Mouse (Mus musculus) lung, embryonic 15.5 days (tissue): ENCODE data around the gene Thpo. TPM values are rescaled to one million over a fixed set of nuclear protein-coding genes. Genes with fewer than 3 reads are reported as not detected.

ENCODE experiments used
- ATAC-seq: fragments of 200-750 bp; cut with Nextera tagmentation; 2 replicates; pipeline ENCODE4 v1.8.0; 2017; ENCODE audit warnings: moderate number of reproducible peaks, borderline replicate concordance; ENCODE audit not compliant: low FRiP score, low TSS enrichment; ENCODE audit errors: extremely low read depth
- H3K27ac ChIP-seq: fragments of 300-500 bp; sonication (generic); 2 replicates; pipeline ENCODE4 v1.5.1; 2015; ENCODE audit warnings: moderate library complexity, mild to moderate bottlenecking, inconsistent platforms
- H3K27me3 ChIP-seq: fragments of 300-500 bp; sonication (generic); 2 replicates; pipeline ENCODE4 v1.6.1; 2015; ENCODE audit warnings: inconsistent platforms
- H3K36me3 ChIP-seq: fragments of 300-500 bp; sonication (generic); 2 replicates; pipeline ENCODE4 v1.6.1; 2015; ENCODE audit warnings: inconsistent platforms
- H3K4me1 ChIP-seq: fragments of 300-500 bp; sonication (generic); 2 replicates; pipeline ENCODE4 v1.6.1; 2015; ENCODE audit warnings: inconsistent platforms
- H3K4me2 ChIP-seq: fragments of 300-500 bp; sonication (generic); 2 replicates; pipeline ENCODE4 v1.6.1; 2015; ENCODE audit warnings: inconsistent platforms, mild to moderate bottlenecking, moderate library complexity
- H3K4me3 ChIP-seq: fragments of 300-500 bp; sonication (generic); 2 replicates; pipeline ENCODE4 v1.5.1; 2015; ENCODE audit warnings: mild to moderate bottlenecking, inconsistent platforms
- H3K9ac ChIP-seq: fragments of 300-500 bp; sonication (generic); 2 replicates; pipeline ENCODE4 v1.6.1; 2015; ENCODE audit warnings: inconsistent platforms
- H3K9me3 ChIP-seq: fragments of 300-500 bp; sonication (generic); 2 replicates; pipeline ENCODE4 v1.6.1; 2016; ENCODE audit warnings: inconsistent platforms
- WGBS: fragments of 180-500 bp; shearing (Covaris S2); methylation state at CpG from one replicate; pipeline ENCODE4 v1.1.7; 2015; 5-methylcytosine and 5-hydroxymethylcytosine counted together
- polyA plus RNA-seq: library from polyadenylated mRNA; unstranded; fragments of >200 nt; fragmentation: Nextera tagmentation; extraction: Ambion mirVana; gene quantifications from 2 replicates; pipeline ENCODE4 v1.2.1, GENCODE M21; 2015

The Thpo gene
- polyA plus RNA-seq, 1 experiment from 2014 or later = 0.51 TPM

- WGBS = 78% methylated on average over 4 of the region's 4 CpGs
- no peak overlapping the region for H3K9ac ChIP-seq
- H3K27ac ChIP-seq = no peak overlapping the region
- ATAC-seq = no peak
- peaks cover 37% of the 10 kb centered on the region for H3K4me1 ChIP-seq
- H3K4me3 ChIP-seq = no peak overlapping the region
- H3K27me3 ChIP-seq = no peaks in the 10 kb centered on the region
- H3K9me3 ChIP-seq = no peaks in the 10 kb centered on the region
- peaks cover 68% of the 10 kb centered on the region for H3K36me3 ChIP-seq
- no peak overlapping the region for H3K4me2 ChIP-seq
Observed at GRCm38 (mm10) chr16:20676702-20677101, 57.6 kb downstream of the Thpo start.

- Histone ChIP-seq H3K36me3 (peaks cover 53% of the 10 kb centered on the region), H3K9me3 (no peaks in the 10 kb centered on the region), H3K27ac (no peak overlapping the region), H3K4me1 (peaks cover 37% of the 10 kb centered on the region), H3K27me3 (no peaks in the 10 kb centered on the region), H3K4me2 (no peak overlapping the region), H3K9ac (no peak overlapping the region), H3K4me3 (no peak overlapping the region)
- WGBS = 77% methylated on average over 6 of the region's 6 CpGs
- ATAC-seq = no peak
Observed at GRCm38 (mm10) chr16:20675213-20675612, 59.1 kb downstream of the Thpo start.

Other genes starting within 250 kb of the Thpo start
- gene Eif2b5, start 235.7 kb downstream of the Thpo start, polyA plus RNA-seq = 106 TPM in 2 replicates
- 17.4 and 21.7 TPM in 2 replicates for gene Dvl3, start 217.5 kb downstream of the Thpo start, polyA plus RNA-seq
- gene Ap2m1, start 199.0 kb downstream of the Thpo start, polyA plus RNA-seq = 615 and 636 TPM in 2 replicates
- gene Abcf3, start 185.9 kb downstream of the Thpo start, polyA plus RNA-seq = 53.0 and 57.9 TPM in 2 replicates
- 0.39 and 0.94 TPM in 2 replicates for gene Vwa5b2, start 145.0 kb downstream of the Thpo start, polyA plus RNA-seq
- 28.4 and 29.0 TPM in 2 replicates for gene Eef1akmt4, start 122.9 kb downstream of the Thpo start, polyA plus RNA-seq
- gene Gm49333, start 122.9 kb downstream of the Thpo start, polyA plus RNA-seq = not detected in 2 replicates
- 32.8 and 34.4 TPM in 2 replicates for gene Alg3, start 122.8 kb downstream of the Thpo start, polyA plus RNA-seq
- gene Camk2n2, start 113.2 kb downstream of the Thpo start, polyA plus RNA-seq = 0.93 and 1.1 TPM in 2 replicates
- gene Ece2, start 104.7 kb downstream of the Thpo start, polyA plus RNA-seq = 2.4 and 3.2 TPM in 2 replicates
- 331 and 341 TPM in 2 replicates for gene Psmd2, start 82.9 kb downstream of the Thpo start, polyA plus RNA-seq
- gene Eif4g1, start 66.2 kb downstream of the Thpo start, polyA plus RNA-seq = 170 and 177 TPM in 2 replicates
- gene Fam131a, start 41.3 kb downstream of the Thpo start, polyA plus RNA-seq = 4.9 and 6.3 TPM in 2 replicates
- 86.6 and 101 TPM in 2 replicates for gene Polr2h, start 16.8 kb downstream of the Thpo start, polyA plus RNA-seq
- gene Clcn2, start 16.8 kb downstream of the Thpo start, polyA plus RNA-seq = 7.2 and 8.6 TPM in 2 replicates
- gene Chrd, start 1.4 kb downstream of the Thpo start, polyA plus RNA-seq = 3.8 and 4.1 TPM in 2 replicates